ENCODE assay signal across 12 mouse cellular contexts in genomic region chr11:63114807-63115641, GRCm38 (mm10). TPM values are rescaled to one million over a fixed set of nuclear protein-coding genes. Genes with fewer than 3 reads are reported as not detected.
A peak's percentile ranks its signal among the peaks of the same experiment; 100 is the strongest.
DNase-seq lines count a peak whose midpoint lies in the region; ATAC-seq and TF ChIP-seq lines count a peak whose summit lies in the region.
"Had no signal": no experiment of that assay in that cellular context is flagged by ENCODE, and none has a peak within 500 bp of the region (broad histone marks: within the 10 kb centered on the region; RNA-seq: fewer than 3 reads in every experiment).

No protein-coding gene starts in this region.

- H3K9me3 ChIP-seq in midbrain, postnatal 0 days (ENCODE audit: low read length), result no peaks in the 10 kb centered on the region
- no peaks in the 10 kb centered on the region for H3K9me3 ChIP-seq in midbrain, embryonic 10.5 days (replicated peaks)
- no peaks in the 10 kb centered on the region for H3K9me3 ChIP-seq in limb, embryonic 14.5 days (ENCODE audit: control insufficient read depth, low read length)
- no peaks in the 10 kb centered on the region for H3K9me3 ChIP-seq in liver, embryonic 12.5 days (replicated peaks)
- H3K9me3 ChIP-seq: embryonic facial prominence, embryonic 12.5 days had no signal

- no peaks in the 10 kb centered on the region; the same call in 1 of the 2 replicates for H3K27me3 ChIP-seq in midbrain, postnatal 0 days (ENCODE audit: insufficient read depth, low read length)
- no peaks in the 10 kb centered on the region for H3K27me3 ChIP-seq in midbrain, embryonic 10.5 days (ENCODE audit: low read depth, poor library complexity, severe bottlenecking)
- H3K27me3 ChIP-seq in limb, embryonic 14.5 days (ENCODE audit: control insufficient read depth, insufficient read depth, low read length), result no peaks in the 10 kb centered on the region
- peaks cover 12% of the 10 kb centered on the region; the same call in 1 of the 2 replicates for H3K27me3 ChIP-seq in liver, embryonic 12.5 days (replicated peaks)
- H3K27me3 ChIP-seq: embryonic facial prominence, embryonic 12.5 days had no signal

- no peak for ATAC-seq in midbrain, postnatal 0 days (ENCODE audit: low FRiP score)
- peak; percentile 65; the same call in 1 of the 2 replicates for ATAC-seq in limb, embryonic 14.5 days (ENCODE audit: low FRiP score, low read depth)
- no peak for ATAC-seq in liver, embryonic 12.5 days

- no peak overlapping the region for H3K27ac ChIP-seq in midbrain, postnatal 0 days (ENCODE audit: low read depth, low read length)
- no peak overlapping the region for H3K27ac ChIP-seq in midbrain, embryonic 10.5 days (replicated peaks)
- H3K27ac ChIP-seq in limb, embryonic 14.5 days (replicated peaks; ENCODE audit: low read depth, low read length), result peak overlapping the region; percentile 65
- no peak overlapping the region for H3K27ac ChIP-seq in liver, embryonic 12.5 days
- H3K27ac ChIP-seq: embryonic facial prominence, embryonic 12.5 days had no signal

- WGBS in midbrain, postnatal 0 days, result 74% methylated on average over 8 of the region's 8 CpGs
- 89% methylated on average over 8 of the region's 8 CpGs for WGBS in midbrain, embryonic 10.5 days
- WGBS in limb, embryonic 14.5 days, result 72% methylated on average over 8 of the region's 8 CpGs
- WGBS in liver, embryonic 12.5 days (ENCODE audit: insufficient replicate concordance), result 67% methylated on average over 8 of the region's 8 CpGs

- no peaks in the 10 kb centered on the region for H3K36me3 ChIP-seq in midbrain, postnatal 0 days (ENCODE audit: insufficient read depth, low read length)
- H3K36me3 ChIP-seq in midbrain, embryonic 10.5 days, result no peaks in the 10 kb centered on the region
- H3K36me3 ChIP-seq in limb, embryonic 14.5 days (ENCODE audit: control insufficient read depth, insufficient read depth, low read length), result no peaks in the 10 kb centered on the region
- no peaks in the 10 kb centered on the region for H3K36me3 ChIP-seq in liver, embryonic 12.5 days
- H3K36me3 ChIP-seq: embryonic facial prominence, embryonic 12.5 days had no signal

- no peak overlapping the region for H3K4me3 ChIP-seq in midbrain, postnatal 0 days (ENCODE audit: low read depth, low read length)
- H3K4me3 ChIP-seq in midbrain, embryonic 10.5 days, result no peak overlapping the region
- no peak overlapping the region for H3K4me3 ChIP-seq in limb, embryonic 14.5 days (replicated peaks; ENCODE audit: low read length)
- no peak overlapping the region for H3K4me3 ChIP-seq in liver, embryonic 12.5 days
- H3K4me3 ChIP-seq: embryonic facial prominence, embryonic 12.5 days had no signal

- DNase-seq in midbrain, postnatal 0 days (ENCODE audit: low spot score), result peak; percentile 19
- no peak for DNase-seq in midbrain, embryonic 10.5 days (ENCODE audit: low spot score)
- peak; percentile 78 to 86 for DNase-seq in heart, adult 9 months (ENCODE audit: low spot score in 2 of 2)
- peak; percentile 67 for DNase-seq in limb, embryonic 14.5 days (ENCODE audit: low spot score)
- peak; percentile 47 for DNase-seq in yolk sac, embryonic 10.5 days (ENCODE audit: low spot score)
- no peak for DNase-seq in natural killer cell, adult 2 months (ENCODE audit: low spot score in 2 of 2)
- no peak for DNase-seq in cerebellum, adult 11 months

- TF ChIP-seq CTCF in midbrain, postnatal 0 days (IDR thresholded peaks at IDR 0.05), result no peak

- no peak for TF ChIP-seq POLR2A in limb, embryonic 14.5 days (IDR thresholded peaks at IDR 0.05; ENCODE audit: borderline replicate concordance, extremely low read depth, insufficient read depth, insufficient read length)

- H3K4me2 ChIP-seq in midbrain, postnatal 0 days (ENCODE audit: low read depth, low read length, poor library complexity, severe bottlenecking), result no peak overlapping the region
- no peak overlapping the region for H3K4me2 ChIP-seq in limb, embryonic 14.5 days (replicated peaks; ENCODE audit: low read depth, low read length, severe bottlenecking)
- H3K4me2 ChIP-seq in liver, embryonic 12.5 days, result no peak overlapping the region
- H3K4me2 ChIP-seq: embryonic facial prominence, embryonic 12.5 days had no signal

- no peaks in the 10 kb centered on the region for H3K4me1 ChIP-seq in midbrain, postnatal 0 days (ENCODE audit: insufficient read depth, low read length)
- H3K4me1 ChIP-seq in midbrain, embryonic 10.5 days, result no peaks in the 10 kb centered on the region
- peaks cover 13% of the 10 kb centered on the region for H3K4me1 ChIP-seq in limb, embryonic 14.5 days (ENCODE audit: control insufficient read depth, insufficient read depth, low read length)
- H3K4me1 ChIP-seq in liver, embryonic 12.5 days, result no peaks in the 10 kb centered on the region

- H3K9ac ChIP-seq in midbrain, postnatal 0 days (replicated peaks; ENCODE audit: low read length, poor library complexity, severe bottlenecking), result no peak overlapping the region
- no peak overlapping the region for H3K9ac ChIP-seq in limb, embryonic 14.5 days (ENCODE audit: low read depth, low read length, severe bottlenecking)
- H3K9ac ChIP-seq in liver, embryonic 12.5 days, result no peak overlapping the region
- H3K9ac ChIP-seq: embryonic facial prominence, embryonic 12.5 days had no signal

RNA-seq across cellular contexts. Expression of gene Pmp22, which starts 13.8 kb away (rescaled TPM):
- total RNA-seq in midbrain, postnatal 0 days (2014; rRNA removed), result 39.1 and 40.1 TPM in 2 replicates
- 29.8 and 31.6 TPM in 2 replicates for polyA plus RNA-seq in midbrain, postnatal 0 days (2015; fragmentation: Nextera tagmentation; extraction: Ambion mirVana)
- polyA plus RNA-seq in midbrain, embryonic 10.5 days (2016; fragmentation: Nextera tagmentation; extraction: Ambion mirVana), result 25.3 and 28.4 TPM in 2 replicates
- polyA plus RNA-seq in limb, embryonic 14.5 days (2012; rRNA removed), result 155 and 202 TPM in 2 replicates
- 277 and 284 TPM in 2 replicates for polyA plus RNA-seq in limb, embryonic 14.5 days (2014; fragmentation: Nextera tagmentation; extraction: Ambion mirVana)
- polyA plus RNA-seq in liver, embryonic 12.5 days (2016; fragmentation: Nextera tagmentation; extraction: Ambion mirVana), result 38.3 and 39.8 TPM in 2 replicates

RNA-seq across cellular contexts. Expression of gene Tekt3, which starts 53.6 kb away (rescaled TPM):
- total RNA-seq in midbrain, postnatal 0 days (2014; rRNA removed), result not detected in 2 replicates
- polyA plus RNA-seq in midbrain, postnatal 0 days (2015; fragmentation: Nextera tagmentation; extraction: Ambion mirVana), result 0.10 and 0.20 TPM in 2 replicates
- polyA plus RNA-seq in midbrain, embryonic 10.5 days (2016; fragmentation: Nextera tagmentation; extraction: Ambion mirVana), result not detected in 2 replicates
- polyA plus RNA-seq in limb, embryonic 14.5 days (2012; rRNA removed), result 0.04 and 0.06 TPM in 2 replicates
- polyA plus RNA-seq in limb, embryonic 14.5 days (2014; fragmentation: Nextera tagmentation; extraction: Ambion mirVana), result 0.26 and 0.30 TPM in 2 replicates
- 0.07 TPM in 1 of 2 replicates, not detected in the other for polyA plus RNA-seq in liver, embryonic 12.5 days (2016; fragmentation: Nextera tagmentation; extraction: Ambion mirVana)
- total RNA-seq: ES-E14; liver, adult 2 months had no signal
- polyA plus RNA-seq: liver, adult 2 months; neural tube, embryonic 11.5 days had no signal

Comparison
In these comparisons a context has a peak if more than half of its experiments do, and no peak if none do; other contexts are left out.
1. DNase-seq: peak in midbrain, postnatal 0 days (single experiment), heart, adult 9 months (2 of 2), limb, embryonic 14.5 days (single experiment) and yolk sac, embryonic 10.5 days (single experiment); none in midbrain, embryonic 10.5 days (single experiment), natural killer cell, adult 2 months (0 of 2) and cerebellum, adult 11 months (single experiment).